Mouse (Mus musculus): ENCODE measurements at regions not wholly inside any gene's neighbourhood (a gene's known extent, or its start where the extent isn't known, plus 50 kb on each side); places are given as distances from the start of the nearest gene placed in this dataset.

DNA sequence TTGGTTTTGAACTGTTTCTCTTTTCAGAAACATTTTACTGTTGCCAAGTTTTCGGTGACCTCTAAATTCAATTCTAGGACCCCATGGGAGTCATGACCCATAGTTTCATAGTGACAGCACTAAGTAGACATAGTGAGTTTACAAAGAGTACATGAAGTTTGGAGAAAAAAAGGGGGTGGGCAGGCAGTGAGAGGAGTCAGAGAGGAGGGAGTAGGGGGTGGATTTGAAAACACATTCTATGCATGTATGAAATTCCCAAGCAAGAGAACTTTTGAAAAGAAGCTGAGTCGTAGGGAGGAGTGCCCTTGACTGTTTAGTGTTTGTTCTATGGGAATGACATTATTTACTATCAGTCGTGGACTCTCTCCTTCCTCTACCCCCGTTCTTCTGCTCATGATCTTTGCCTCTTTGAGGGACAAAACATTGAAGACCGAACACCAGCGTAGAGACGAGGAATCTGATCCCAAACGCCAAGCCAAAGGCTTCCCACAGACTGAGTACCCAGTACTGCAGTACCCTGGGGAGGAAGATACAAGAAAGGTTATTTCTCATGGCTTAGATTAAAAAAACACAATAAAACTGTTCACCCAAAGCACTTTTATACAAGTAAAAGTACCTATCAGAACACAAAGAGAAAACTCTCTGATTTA, 229.1 kb upstream of the Map3k1 start:
- DNase-seq (ENCODE audit: low spot score): no peak

DNA sequence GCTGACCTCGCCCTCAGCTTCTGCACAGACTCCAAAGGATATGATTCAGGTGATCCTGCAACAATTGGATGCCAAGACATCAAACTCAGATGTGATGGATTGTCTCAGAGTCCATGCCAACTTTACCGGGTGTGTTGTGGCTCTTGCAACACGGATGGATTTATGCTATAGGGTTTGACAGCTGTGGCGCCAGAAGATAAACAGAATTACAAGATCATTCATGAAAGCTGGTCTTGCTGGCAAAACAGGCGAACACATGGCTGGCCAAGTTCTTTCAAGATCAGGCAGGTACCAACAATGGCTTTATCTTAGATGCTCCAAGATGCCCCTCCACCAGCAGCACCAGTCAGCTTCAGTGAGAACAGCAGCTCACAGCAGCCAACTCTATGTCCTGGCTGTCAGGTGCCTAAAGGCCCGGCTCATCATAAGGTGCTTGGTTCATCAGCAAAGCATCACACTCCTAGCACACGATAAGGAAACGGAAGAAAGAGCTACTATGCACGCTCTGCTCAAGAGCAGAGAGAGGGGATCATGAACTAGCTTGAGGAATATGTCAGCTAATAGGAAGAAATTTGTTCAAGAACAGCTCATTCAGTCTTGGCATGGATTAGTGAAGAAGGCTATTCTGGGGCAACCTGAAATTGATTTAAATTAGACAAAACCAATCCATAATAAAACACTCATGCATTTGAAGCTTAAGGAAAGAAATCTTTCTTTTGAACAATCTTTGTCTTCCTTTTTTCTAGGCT, 229.9 kb upstream of the Map3k1 start:
- no peak for DNase-seq (ENCODE audit: low spot score)

DNA sequence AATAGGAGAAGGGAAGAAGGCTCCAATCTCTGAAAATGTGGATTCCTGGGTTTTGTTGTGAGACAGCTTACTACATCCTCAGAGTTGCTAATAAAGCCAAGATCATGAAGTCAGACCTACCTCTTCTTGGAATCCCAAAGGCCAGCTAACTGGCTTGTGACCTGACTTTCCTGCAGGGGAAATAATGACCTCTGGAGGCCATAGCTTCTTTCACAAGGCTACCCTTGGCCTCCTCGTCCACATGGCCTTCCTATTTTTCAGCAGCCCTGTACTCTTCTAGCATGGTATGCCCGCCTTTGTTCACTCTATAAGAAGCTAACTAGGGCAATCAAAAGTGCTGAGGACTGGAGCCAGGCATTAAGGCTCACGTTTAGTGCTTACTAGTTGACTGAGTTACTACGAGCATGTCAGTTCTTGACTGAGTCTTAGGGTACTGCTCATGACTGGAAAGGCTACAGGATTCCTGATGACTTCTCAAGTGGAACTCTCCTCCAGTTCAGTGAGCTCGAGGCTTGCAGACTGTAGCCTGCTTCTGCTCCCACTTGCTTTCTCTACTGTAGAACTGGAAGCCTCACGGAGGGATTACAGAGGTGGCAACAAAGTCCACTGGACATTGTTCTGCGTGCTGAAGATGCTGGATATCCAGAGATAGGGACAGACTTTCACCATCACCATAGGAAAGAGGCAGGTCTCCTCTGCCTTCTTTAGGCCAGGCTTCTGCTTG, 230.8 kb upstream of the Map3k1 start:
- no peak for DNase-seq (ENCODE audit: low spot score)

DNA sequence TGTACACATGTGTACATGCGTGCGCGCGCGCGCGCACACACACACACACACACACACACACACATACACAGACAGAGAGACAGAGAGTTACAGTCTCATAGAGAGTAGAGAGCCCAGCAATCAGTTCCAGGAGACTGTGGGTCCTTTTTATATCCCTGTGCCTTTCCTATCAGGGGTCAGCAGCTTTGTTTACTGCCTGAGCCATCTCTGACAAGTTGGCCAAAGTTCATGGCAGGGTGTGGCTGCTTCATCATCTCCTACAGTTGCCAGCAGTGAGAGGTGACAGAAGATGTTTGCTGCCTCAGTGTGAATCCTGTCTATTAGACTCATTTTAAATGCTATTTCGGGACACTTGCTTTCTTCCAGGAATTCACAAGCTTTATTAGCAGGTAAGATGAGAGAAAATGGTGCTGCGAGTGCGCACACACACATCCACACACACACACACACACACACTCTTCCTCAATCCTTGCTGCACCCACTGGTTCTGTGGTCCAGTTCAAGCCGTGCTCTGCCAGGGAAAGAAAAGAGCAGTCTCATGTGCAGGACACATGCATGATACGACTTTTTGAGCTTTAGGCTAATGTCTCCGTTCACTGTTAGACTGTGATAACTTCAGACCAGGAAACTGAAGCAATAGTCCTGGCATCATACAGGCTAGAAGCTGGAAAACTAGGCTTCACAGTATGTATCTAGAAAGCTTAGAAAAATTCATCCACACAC, 234.9 kb upstream of the Map3k1 start:
- no peak for DNase-seq (ENCODE audit: low spot score)

DNA sequence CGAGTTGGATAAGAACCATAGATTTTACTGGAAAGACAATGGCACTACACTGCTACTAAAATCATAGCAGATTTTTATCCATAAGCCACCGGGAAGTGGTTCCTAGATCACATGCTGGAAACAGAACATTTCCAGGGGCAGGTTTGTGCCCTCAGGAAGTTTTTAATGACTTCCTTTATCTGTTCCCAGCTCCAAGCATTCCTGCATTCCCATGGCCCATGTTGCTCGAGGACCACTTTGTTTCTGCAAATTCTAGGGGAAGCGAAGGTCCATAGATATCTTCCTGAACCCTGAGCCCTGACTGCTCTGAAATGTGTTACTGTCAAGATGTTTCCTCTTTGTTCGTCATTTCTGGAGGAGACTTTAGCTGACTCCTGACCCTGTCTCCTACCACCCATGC, 235.6 kb upstream of the Map3k1 start:
- no peak for DNase-seq (ENCODE audit: low spot score)

DNA sequence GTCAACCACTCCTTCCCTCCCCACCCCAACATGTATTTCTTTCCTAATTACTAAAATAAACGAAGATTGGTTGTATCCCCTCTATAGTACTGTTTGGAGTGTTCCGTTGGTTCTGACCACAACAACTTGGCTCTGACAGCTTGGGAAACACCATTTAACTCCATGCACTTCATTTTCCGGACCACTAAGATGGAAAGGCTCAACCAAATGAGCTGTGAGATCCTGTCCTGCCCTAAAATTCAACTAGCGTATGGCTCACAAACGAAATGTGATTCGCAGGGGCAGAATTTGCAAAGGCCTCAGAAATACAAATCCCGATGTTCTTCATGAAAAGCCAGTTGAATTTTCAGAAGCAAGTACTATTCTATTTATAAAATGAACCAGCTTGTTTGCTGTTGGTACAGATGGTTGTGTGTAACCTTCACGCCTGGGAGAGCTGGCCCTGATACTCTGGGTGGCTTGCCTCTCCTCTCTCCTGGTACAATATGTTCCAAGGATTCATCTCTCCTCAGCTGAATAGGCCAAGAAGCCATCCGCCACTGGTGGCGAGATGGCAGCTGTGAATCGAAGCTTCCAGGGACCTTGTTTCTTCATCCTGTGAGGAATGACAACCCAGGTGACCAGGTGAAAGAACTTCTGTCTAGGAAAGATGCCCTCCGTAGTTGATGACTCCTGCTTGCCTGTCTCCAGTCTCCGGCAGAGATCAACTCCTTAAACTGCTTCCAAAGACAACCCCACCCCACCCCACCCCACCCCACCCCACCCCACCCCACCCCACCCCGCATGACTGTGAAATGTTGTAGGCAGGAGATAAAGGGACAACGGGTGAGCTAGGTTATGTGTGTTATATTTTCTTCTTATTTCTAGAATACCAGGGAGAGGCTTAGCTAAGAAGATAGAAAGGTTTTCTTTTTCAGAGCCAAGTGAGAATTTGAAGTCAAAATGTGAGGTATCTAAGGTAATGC, 237.7 kb upstream of the Map3k1 start:
- no peak for DNase-seq (ENCODE audit: low spot score)

DNA sequence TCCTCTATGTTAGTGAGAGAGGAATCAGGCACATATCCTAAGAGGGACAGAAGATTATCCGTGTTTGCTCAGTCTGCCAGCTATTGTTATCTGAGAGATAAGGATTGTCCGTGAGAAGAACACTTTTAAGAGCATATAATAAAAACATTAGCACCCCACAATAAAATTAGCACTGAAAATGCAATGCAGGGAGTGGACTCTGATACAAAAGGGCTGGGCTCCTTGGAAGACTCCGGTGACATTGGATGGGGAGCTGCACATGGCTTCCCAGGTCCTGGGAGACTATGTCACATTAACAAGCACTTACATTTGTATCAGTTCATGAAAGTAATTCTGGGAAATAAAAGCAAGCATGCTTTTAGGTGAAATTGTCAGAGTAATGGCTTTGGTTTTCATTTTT, 238.6 kb upstream of the Map3k1 start:
- DNase-seq (ENCODE audit: low spot score): no peak

DNA sequence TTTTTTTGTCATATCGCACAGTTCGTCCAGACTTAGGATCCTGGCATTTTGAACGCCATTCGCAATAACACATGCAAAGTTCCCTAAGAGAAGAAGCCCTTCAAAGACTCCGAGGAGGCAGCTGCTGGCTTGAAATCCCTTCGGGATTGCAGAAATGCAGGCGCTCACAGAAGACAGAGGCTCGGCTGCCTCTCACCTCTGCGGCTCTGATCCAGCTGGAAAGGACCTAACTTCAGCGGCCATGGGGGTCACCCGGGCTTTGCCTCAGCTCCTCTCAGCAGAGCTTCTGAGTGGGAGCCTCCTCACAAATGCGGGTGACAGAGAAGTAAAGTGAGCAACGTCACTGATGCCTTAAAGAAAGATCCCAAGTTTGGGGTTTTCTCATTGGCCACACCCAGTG, 239.1 kb upstream of the Map3k1 start:
- DNase-seq (ENCODE audit: low spot score): no peak

DNA sequence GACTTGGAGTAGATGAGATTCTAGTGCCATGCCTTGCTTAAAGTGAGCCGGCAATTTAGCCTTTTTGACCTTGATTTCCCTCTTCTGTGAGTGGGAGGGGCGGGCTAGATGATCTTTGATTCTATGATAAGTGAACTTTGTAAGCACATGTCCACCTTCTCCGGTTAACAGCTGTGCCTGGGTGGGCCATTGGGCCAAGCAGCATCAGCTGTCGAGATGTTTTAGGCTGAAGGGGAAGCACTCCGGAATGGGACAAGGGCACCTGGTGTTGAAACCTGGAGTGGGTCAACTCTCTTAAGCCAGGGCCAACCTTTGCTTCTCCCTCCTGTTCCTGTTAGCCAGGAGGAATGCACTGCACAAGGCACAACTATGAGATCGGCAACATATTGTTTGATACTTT, 239.5 kb upstream of the Map3k1 start:
- DNase-seq (ENCODE audit: low spot score): no peak

DNA sequence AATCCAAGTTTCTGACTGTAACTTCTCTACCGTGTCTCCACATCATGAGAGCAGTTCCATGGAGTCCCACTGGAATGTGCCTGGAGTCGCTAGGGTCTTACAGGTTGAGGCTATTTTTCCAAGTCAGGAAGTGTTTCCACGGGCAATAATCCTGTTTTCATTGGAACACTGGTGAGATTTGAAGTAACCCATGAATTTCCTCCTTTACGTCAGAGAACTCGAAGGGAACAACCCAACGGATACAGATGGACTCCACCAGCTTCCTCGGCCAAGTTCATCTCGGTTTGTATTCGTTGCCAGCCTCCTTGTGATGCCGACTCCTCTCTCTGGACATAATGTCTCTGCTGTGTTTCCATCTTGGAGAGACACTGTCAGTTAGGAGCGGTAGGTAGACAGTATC, 237.4 kb upstream of the Ankrd55 start:
- peak; percentile 48 for DNase-seq (ENCODE audit: low spot score)

DNA sequence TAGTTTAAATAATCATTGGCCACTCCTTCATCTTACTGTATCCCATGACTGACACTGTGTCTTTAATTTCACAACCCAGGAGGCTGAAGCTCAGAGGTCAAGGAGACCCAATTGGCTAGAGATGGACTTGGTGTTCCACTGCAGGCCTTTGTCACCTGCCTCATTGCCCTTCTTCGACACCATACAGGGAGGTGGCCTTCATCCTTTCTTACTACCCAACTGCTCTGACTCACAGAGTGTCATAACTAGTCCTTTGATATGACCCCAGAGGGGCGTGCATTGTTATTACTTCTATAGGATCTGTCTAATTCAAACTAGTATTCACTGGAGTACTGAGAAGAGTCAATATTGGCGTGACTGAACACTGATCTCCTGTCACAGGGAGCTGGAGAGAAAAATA, 236.2 kb upstream of the Ankrd55 start:
- DNase-seq (ENCODE audit: low spot score): no peak

DNA sequence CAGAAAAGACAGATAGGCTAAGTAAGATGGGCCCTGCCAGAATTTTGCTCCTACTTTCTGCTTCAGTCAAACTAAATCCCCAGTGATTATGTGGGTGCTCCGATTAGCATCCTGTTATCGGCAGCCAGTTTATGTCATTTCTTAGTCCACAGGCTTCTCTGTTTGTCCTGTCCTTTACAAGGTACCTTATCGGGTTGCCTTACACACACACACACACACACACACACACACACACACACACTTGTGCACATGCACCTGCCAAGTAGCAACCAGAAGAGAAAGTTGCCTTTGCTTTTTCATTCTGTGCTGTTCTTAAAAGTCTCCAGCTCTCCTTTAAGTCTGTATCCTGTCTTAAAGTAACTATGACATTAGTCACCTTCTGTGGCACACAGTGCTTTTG, 235.8 kb upstream of the Ankrd55 start:
- no peak for DNase-seq (ENCODE audit: low spot score)

DNA sequence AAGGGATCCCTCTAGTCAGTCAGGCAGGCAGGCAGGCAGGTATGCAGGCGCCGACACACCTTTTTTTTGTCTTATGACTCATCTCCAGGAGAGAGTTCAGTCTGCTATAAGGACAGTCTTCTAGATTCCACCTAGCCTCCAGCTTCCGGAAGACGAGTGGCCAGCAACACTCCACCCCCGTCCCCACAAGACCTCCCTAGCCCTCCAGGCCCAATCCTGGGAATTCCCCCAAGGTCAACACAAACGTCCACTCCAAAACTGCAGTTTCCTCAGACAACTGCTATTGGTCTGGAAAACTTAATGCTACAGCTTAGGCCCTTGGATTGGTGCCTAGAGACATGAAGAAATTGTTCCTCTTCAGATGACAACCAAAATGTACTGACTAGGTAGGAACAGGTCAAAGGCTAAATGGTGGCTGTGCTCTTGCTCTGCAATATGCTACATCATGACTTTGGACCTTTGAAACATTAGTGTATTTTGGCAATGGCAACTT, 233.3 kb upstream of the Ankrd55 start:
- DNase-seq (ENCODE audit: low spot score): no peak

DNA sequence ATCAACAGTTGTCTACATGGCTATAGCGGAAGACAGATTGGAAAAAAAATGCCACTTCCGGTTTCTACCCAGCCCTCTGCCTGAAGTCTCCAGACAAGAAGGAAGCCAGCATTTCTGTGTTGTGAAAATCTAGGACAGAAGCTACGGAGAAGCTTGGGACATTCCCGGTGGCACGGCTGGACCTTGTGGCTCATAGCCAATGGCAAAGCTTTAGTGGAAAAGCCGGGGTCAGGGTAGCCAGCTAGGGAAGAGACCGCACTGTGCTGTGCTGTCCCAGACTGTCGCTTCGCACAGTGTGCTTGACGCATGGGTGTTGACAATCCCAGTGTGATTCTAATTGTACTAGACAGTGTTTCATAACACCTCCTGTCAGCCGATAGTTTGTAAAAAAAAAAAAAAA, 230.0 kb upstream of the Ankrd55 start:
- no peak for DNase-seq (ENCODE audit: low spot score)

DNA sequence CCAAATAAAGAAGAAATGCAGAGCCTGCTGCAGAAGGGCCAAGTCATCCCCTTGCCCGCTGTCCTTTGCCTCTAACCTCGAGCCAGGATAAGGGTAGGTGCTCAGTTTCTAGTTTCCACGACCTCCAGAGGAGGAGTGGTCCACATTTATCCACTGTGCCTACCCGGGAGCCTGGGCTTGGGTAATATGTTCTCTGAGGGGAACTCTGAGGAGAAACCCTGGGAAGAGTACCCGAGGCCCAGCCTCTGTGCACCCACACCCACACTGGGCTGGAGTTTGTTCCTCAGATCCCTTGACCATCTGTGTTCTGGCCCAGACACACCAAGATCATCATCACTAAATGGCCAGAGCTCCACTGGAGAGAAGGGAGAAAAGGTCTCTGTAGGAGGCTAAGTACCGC, 229.5 kb upstream of the Ankrd55 start:
- DNase-seq (ENCODE audit: low spot score): no peak

DNA sequence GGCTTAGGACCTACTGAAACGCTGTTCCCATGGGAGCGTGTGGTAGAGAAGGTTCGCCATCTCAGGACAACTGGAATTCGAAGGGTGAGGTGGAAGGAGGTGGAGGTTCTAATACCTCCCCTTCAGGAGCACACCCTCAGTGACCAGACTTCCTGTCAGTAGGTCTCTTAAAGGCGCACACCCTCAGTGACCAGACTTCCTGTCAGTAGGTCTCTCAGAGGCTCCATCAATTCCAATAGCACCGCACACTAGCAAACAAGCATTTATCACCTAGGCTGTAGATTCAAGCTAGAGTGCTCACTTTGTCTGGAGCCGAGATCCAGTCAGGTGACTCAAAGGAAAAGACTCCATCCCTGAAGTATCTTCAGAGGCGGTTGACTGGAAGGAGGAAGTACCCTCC, 226.2 kb upstream of the Ankrd55 start:
- DNase-seq (ENCODE audit: low spot score): no peak

DNA sequence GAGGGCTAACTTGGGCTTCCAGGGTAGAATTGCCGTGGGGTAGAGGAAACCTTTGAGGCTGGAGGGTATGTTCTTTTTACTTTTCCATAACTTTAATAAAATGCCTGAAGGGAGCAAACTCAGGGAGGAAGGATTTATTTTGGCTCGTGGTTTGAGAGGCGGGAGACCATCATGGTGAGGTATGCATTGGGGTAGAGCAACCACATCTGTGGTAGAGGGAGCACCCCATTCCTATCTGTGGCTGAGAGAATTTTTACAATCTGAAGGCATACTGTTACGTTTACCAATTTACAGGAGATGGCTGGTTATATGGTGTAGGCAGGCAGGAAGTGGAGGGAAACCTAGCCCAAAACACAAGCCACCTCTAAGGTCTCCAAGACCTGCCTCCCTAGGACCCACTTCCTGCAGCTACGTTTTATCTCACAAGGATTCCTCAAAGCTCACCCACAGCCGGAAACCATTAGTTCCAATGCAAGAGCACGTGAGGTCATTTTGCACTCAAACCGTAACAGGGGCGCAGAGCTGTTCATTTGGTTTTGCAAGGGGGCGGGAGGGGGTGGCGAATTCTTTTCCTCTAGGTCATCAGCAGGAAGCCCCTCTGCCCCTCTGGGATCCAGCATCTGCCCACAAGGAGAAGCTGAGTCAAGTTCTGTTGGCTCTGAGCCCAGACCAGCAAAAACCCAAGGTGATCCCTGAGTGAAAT, 224.7 kb upstream of the Ankrd55 start:
- no peak for DNase-seq (ENCODE audit: low spot score)

DNA sequence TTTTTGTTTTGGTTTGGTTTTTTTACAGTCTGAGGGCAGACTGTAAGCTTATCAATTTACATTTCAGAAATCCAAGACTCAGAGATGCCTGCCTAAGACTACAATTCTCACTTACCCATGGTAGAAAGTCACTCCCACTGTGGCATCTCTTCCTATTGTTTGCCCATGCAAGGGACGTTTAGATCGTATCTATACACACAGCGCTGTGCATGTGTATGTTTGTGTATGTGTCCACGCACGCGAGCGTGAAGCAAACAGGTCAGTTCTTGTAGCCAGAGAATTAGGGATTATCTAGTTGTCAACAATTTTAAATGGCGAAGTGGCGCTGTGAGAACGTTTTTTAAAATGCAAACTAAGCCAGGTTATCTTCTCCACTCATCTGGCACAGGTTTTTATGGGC, 223.6 kb upstream of the Ankrd55 start:
- DNase-seq (ENCODE audit: low spot score): no peak

DNA sequence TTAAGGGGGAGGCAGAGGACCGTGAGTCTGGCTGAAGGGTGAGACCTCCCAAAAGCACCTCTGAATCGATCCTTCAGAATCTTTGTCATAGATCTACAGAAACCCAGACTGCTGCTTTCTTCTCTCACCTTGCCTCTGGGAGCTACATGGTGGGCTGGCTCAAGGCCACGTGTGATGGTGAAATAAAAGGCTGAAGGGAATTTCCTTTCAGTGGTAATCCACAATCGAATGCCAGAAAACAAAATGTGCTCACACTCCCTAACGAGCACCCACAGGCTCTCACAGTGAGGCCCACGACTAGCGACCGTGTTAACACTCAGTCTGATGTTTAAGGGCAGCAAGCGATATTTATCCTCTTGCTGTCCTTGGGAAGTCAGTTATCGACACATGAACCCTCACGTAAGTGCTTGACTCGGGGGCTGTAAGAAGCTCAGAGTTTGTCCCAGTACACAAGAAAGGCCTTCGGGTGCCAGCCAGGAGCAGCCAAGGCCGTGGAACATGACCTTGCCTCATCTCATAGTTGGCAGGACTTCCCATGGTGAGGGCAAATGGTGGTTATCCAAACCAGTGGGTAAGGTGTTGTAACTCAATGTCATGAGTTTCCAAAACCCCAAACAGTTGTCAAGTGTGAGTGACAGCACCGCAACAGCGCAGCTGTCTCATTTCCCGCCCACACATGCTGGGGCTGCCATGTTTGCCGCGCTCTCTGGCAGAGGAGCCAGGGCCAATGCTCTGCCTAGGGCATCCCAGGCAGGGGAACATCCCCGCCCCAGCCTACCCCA, 221.0 kb upstream of the Ankrd55 start:
- no peak for DNase-seq (ENCODE audit: low spot score)

DNA sequence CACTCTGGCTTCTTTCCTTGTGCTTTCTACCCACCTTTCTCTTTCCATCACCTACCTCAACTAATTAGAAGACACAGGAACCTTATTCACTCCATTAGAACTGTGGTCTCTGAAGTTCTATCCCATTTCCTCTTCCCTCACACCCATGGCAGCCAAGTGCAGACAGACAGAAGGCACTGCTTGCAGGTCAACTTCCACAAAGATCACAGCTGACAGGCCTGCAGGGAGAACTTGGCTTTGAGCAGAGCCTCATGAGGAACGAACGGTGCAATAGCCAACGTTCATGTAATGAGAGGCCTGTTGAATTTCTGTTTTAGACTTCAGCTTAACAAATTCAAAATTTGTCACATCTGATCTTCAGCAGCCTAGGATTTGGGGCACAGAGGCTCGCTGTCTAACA, 217.5 kb upstream of the Ankrd55 start:
- DNase-seq (ENCODE audit: low spot score): no peak

All from heart, adult 8-10 months (tissue).